Mouse (Mus musculus) midbrain, embryonic 11.5 days (tissue): ENCODE results near the gene Ltbp1. TPM values are rescaled to one million over a fixed set of nuclear protein-coding genes. Genes with fewer than 3 reads are reported as not detected.
A peak's percentile ranks its signal among the peaks of the same experiment; 100 is the strongest.
"Not testable (repeated sequence)": the region's sequence is repeated elsewhere in the genome, so short reads cannot be mapped to it uniquely, and the experiment has no call there.

ENCODE experiments used
- ATAC-seq: fragments of 200-750 bp; cut with Nextera tagmentation; 2 replicates; pipeline ENCODE4 v1.8.0; 2017; ENCODE audit warnings: moderate TSS enrichment, moderate library complexity; ENCODE audit not compliant: low FRiP score
- DNase-seq: peaks from one replicate; pipeline ENCODE4 v3.0.0; 2015; ENCODE audit warnings: low spot score; ENCODE audit errors: missing footprints
- H3K27ac ChIP-seq: fragments of 300-500 bp; sonication (generic); 2 replicates; pipeline ENCODE4 v1.5.1; 2014; ENCODE audit warnings: low read depth, low read length
- H3K27me3 ChIP-seq: fragments of 300-500 bp; sonication (generic); 2 replicates; pipeline ENCODE4 v1.6.1; 2014; ENCODE audit warnings: mild to moderate bottlenecking, low read length, moderate library complexity, mixed read lengths; ENCODE audit not compliant: control insufficient read depth, insufficient read depth
- H3K36me3 ChIP-seq: fragments of 300-500 bp; sonication (generic); 2 replicates; pipeline ENCODE4 v1.6.1; 2014; ENCODE audit warnings: mild to moderate bottlenecking, low read length, moderate library complexity, mixed read lengths; ENCODE audit not compliant: control insufficient read depth, insufficient read depth
- H3K4me1 ChIP-seq: fragments of 300-500 bp; sonication (generic); 2 replicates; pipeline ENCODE4 v1.6.1; 2014; ENCODE audit warnings: low read length; ENCODE audit not compliant: control insufficient read depth, insufficient read depth
- H3K4me2 ChIP-seq: fragments of 300-500 bp; sonication (generic); 2 replicates; pipeline ENCODE4 v1.6.1; 2014; ENCODE audit warnings: mild to moderate bottlenecking, moderate library complexity
- H3K4me3 ChIP-seq: fragments of 300-500 bp; sonication (generic); 2 replicates; pipeline ENCODE4 v1.5.1; 2014; ENCODE audit warnings: low read depth, low read length
- H3K9ac ChIP-seq: fragments of 300-500 bp; sonication (generic); 2 replicates; pipeline ENCODE4 v1.6.1; 2014; ENCODE audit warnings: low read length
- H3K9me3 ChIP-seq: fragments of 300-500 bp; sonication (generic); 2 replicates; pipeline ENCODE4 v1.6.1; 2016; ENCODE audit warnings: low read length; ENCODE audit not compliant: control insufficient read depth
- WGBS: fragments of 180-500 bp; shearing (Covaris S2); extraction: QIAGEN DNeasy Blood & Tissue Kit; methylation state at CpG from one replicate; pipeline ENCODE4 v1.1.7; 2014; 5-methylcytosine and 5-hydroxymethylcytosine counted together
- polyA plus RNA-seq: library from polyadenylated mRNA; unstranded; fragments of >200 nt; fragmentation: Nextera tagmentation; extraction: Ambion mirVana; gene quantifications from 2 replicates; pipeline ENCODE4 v1.2.1, GENCODE M21; 2014

The Ltbp1 gene
- polyA plus RNA-seq, 1 experiment from 2014 or later = 6.2 TPM

GRCm38 (mm10) chr17:75128337-75128935, 123.1 kb downstream of the Ltbp1 start:
- Histone ChIP-seq H3K4me1 (no peaks in the 10 kb centered on the region), H3K27ac (no peak overlapping the region), H3K4me2 (no peak overlapping the region), H3K4me3 (no peak overlapping the region), H3K36me3 (no peaks in the 10 kb centered on the region), H3K27me3 (no peaks in the 10 kb centered on the region), H3K9ac (no peak overlapping the region), H3K9me3 (no peaks in the 10 kb centered on the region)
- DNase-seq (no peak), ATAC-seq (no peak)
- WGBS = 65% methylated on average over 8 of the region's 8 CpGs

GRCm38 (mm10) chr17:75133983-75134382, 128.6 kb downstream of the Ltbp1 start:
- H3K9ac ChIP-seq = no peak overlapping the region
- ATAC-seq = no peak
- H3K4me3 ChIP-seq = no peak overlapping the region
- 93% methylated on average over 4 of the region's 4 CpGs for WGBS
- H3K36me3 ChIP-seq = no peaks in the 10 kb centered on the region
- DNase-seq = no peak
- H3K4me2 ChIP-seq = no peak overlapping the region
- H3K9me3 ChIP-seq = no peaks in the 10 kb centered on the region
- H3K4me1 ChIP-seq = no peaks in the 10 kb centered on the region
- no peak overlapping the region for H3K27ac ChIP-seq
- H3K27me3 ChIP-seq = no peaks in the 10 kb centered on the region

- DNase-seq (no peak), ATAC-seq (no peak)
- Histone ChIP-seq H3K4me2 (no peak overlapping the region), H3K9ac (no peak overlapping the region), H3K4me1 (peaks cover 6% of the 10 kb centered on the region; the same call in 1 of the 2 replicates), H3K36me3 (no peaks in the 10 kb centered on the region), H3K9me3 (no peaks in the 10 kb centered on the region), H3K27ac (no peak overlapping the region), H3K4me3 (no peak overlapping the region), H3K27me3 (no peaks in the 10 kb centered on the region)
- 85% methylated on average over 2 of the region's 2 CpGs for WGBS
Measured at GRCm38 (mm10) chr17:75139731-75140130, 134.4 kb downstream of the Ltbp1 start.

- H3K27ac ChIP-seq, H3K4me2 ChIP-seq, H3K27me3 ChIP-seq, H3K9me3 ChIP-seq, DNase-seq, H3K4me3 ChIP-seq, H3K9ac ChIP-seq, H3K4me1 ChIP-seq, ATAC-seq, H3K36me3 ChIP-seq: not testable (repeated sequence)
- 94% methylated on average over 7 of the region's 7 CpGs for WGBS
Measured at GRCm38 (mm10) chr17:75142845-75143244, 137.5 kb downstream of the Ltbp1 start.

GRCm38 (mm10) chr17:75143927-75144326, 138.6 kb downstream of the Ltbp1 start:
- no peak overlapping the region for H3K4me3 ChIP-seq
- H3K9me3 ChIP-seq = no peaks in the 10 kb centered on the region
- peaks cover 6% of the 10 kb centered on the region; the same call in 1 of the 2 replicates for H3K4me1 ChIP-seq
- ATAC-seq (no peak; the same call in 1 of the 2 replicates), DNase-seq (no peak)
- no peaks in the 10 kb centered on the region for H3K27me3 ChIP-seq
- H3K9ac ChIP-seq = no peak overlapping the region; the same call in 1 of the 2 replicates
- H3K4me2 ChIP-seq = no peak overlapping the region
- H3K36me3 ChIP-seq = no peaks in the 10 kb centered on the region
- WGBS = 20% methylated on average over 6 of the region's 6 CpGs
- H3K27ac ChIP-seq = no peak overlapping the region

- Histone ChIP-seq H3K27ac (no peak overlapping the region), H3K27me3 (no peaks in the 10 kb centered on the region), H3K9me3 (no peaks in the 10 kb centered on the region), H3K4me2 (no peak overlapping the region), H3K9ac (no peak overlapping the region), H3K4me3 (no peak overlapping the region), H3K4me1 (peaks cover 6% of the 10 kb centered on the region; the same call in 1 of the 2 replicates), H3K36me3 (no peaks in the 10 kb centered on the region)
- ATAC-seq (no peak), DNase-seq (peak; percentile 26)
- WGBS = 83% methylated on average over 4 of the region's 4 CpGs
Measured at GRCm38 (mm10) chr17:75147218-75147617, 141.8 kb downstream of the Ltbp1 start.

GRCm38 (mm10) chr17:75151800-75152199, 146.4 kb downstream of the Ltbp1 start:
- Histone ChIP-seq H3K4me1 (no peaks in the 10 kb centered on the region), H3K9ac (no peak overlapping the region), H3K4me3 (no peak overlapping the region), H3K36me3 (no peaks in the 10 kb centered on the region), H3K4me2 (no peak overlapping the region), H3K27ac (no peak overlapping the region), H3K9me3 (no peaks in the 10 kb centered on the region), H3K27me3 (no peaks in the 10 kb centered on the region)
- DNase-seq (no peak), ATAC-seq (no peak)
- WGBS = 79% methylated on average over 9 of the region's 9 CpGs

GRCm38 (mm10) chr17:75153088-75153487, 147.7 kb downstream of the Ltbp1 start:
- no peak overlapping the region for H3K27ac ChIP-seq
- 80% methylated on average over 6 of the region's 6 CpGs for WGBS
- H3K4me2 ChIP-seq = no peak overlapping the region
- no peak for DNase-seq
- H3K4me1 ChIP-seq = no peaks in the 10 kb centered on the region
- H3K27me3 ChIP-seq = no peaks in the 10 kb centered on the region
- no peak overlapping the region for H3K9ac ChIP-seq
- no peaks in the 10 kb centered on the region for H3K9me3 ChIP-seq
- ATAC-seq = no peak
- no peak overlapping the region for H3K4me3 ChIP-seq
- H3K36me3 ChIP-seq = no peaks in the 10 kb centered on the region

- Histone ChIP-seq H3K36me3 (no peaks in the 10 kb centered on the region), H3K27me3 (no peaks in the 10 kb centered on the region), H3K4me1 (no peaks in the 10 kb centered on the region), H3K9ac (no peak overlapping the region), H3K27ac (no peak overlapping the region), H3K4me2 (no peak overlapping the region), H3K4me3 (no peak overlapping the region), H3K9me3 (no peaks in the 10 kb centered on the region)
- DNase-seq (no peak), ATAC-seq (no peak)
- WGBS = 91% methylated on average over 6 of the region's 6 CpGs
Measured at GRCm38 (mm10) chr17:75158385-75158784, 153.0 kb downstream of the Ltbp1 start.
